Mouse (Mus musculus): ENCODE measurements at regions not wholly inside any gene's neighbourhood (a gene's known extent, or its start where the extent isn't known, plus 50 kb on each side); places are given as distances from the start of the nearest gene placed in this dataset.
A peak's percentile ranks its signal among the peaks of the same experiment; 100 is the strongest.

GRCm38 (mm10) chr14:31891500-31892185 is 61.2 kb upstream of the Ankrd28 start:
- Histone ChIP-seq H3K27ac (no peak overlapping the region), H3K36me3 (no peaks in the 10 kb centered on the region), H3K4me1 (peaks cover 12% of the 10 kb centered on the region), H3K4me2 (replicated peaks) (peak overlapping the region; percentile 53), H3K4me3 (peak overlapping the region; percentile 12; the same call in 1 of the 2 replicates), H3K9me3 (no peaks in the 10 kb centered on the region), H3K27me3 (replicated peaks) (no peaks in the 10 kb centered on the region), H3K9ac (peak overlapping the region; percentile 30; the same call in 1 of the 2 replicates)
- WGBS, result 2% methylated on average over 16 of the region's 16 CpGs
- ATAC-seq (ENCODE audit: low FRiP score, low read depth), result no peak

DNA sequence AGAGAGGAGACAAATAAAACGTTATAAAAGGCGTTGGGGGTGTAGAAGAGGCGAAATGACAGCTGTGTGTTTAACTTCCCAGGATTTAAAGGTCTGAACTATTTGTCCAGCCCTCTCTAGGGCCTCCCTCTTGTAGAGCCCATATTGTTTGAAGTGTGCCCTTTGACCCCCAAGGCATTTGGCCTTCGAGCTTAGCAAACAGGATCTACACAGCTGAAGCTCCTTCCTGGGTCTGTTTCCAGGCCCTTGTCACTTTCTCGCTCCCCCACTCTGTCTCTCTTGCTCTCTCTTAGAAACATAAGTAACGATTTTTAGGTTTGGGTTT is 61.7 kb upstream of the Ankrd28 start:
- Histone ChIP-seq H3K9me3 (no peaks in the 10 kb centered on the region), H3K4me2 (replicated peaks) (no peak overlapping the region), H3K36me3 (no peaks in the 10 kb centered on the region), H3K9ac (no peak overlapping the region), H3K4me1 (peaks cover 12% of the 10 kb centered on the region), H3K4me3 (no peak overlapping the region), H3K27me3 (replicated peaks) (no peaks in the 10 kb centered on the region), H3K27ac (no peak overlapping the region)
- ATAC-seq (ENCODE audit: low FRiP score, low read depth), result no peak
- WGBS, result 5% methylated on average over 6 of the region's 6 CpGs

DNA sequence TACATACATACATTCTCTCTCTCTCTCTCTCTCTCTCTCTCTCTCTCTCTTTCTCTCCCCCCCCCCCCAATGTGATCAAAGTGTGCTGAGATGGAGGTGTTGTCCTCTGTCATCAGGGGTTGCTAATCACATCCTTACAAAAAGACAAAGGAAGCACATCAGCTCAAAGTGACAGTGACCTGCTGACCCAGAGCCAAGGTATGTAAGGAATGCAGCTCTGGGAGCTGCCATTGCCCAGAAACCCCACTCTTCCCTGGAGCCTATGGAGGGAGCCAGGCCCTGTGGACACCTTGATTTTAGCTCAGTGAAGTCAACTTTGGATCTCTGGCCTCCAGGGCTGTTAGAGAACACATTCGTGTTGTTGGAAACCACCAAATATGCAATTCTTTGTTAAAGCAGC is 66.0 kb upstream of the Ankrd28 start:
- Histone ChIP-seq H3K36me3 (no peaks in the 10 kb centered on the region), H3K9me3 (no peaks in the 10 kb centered on the region), H3K9ac (no peak overlapping the region), H3K4me3 (no peak overlapping the region), H3K27me3 (replicated peaks) (no peaks in the 10 kb centered on the region), H3K4me1 (peaks cover 14% of the 10 kb centered on the region), H3K4me2 (replicated peaks) (no peak overlapping the region), H3K27ac (no peak overlapping the region)
- whole genome bisulfite sequencing, result 83% methylated on average over 1 of the region's 1 CpGs
- no peak for ATAC-seq (ENCODE audit: low FRiP score, low read depth)

DNA sequence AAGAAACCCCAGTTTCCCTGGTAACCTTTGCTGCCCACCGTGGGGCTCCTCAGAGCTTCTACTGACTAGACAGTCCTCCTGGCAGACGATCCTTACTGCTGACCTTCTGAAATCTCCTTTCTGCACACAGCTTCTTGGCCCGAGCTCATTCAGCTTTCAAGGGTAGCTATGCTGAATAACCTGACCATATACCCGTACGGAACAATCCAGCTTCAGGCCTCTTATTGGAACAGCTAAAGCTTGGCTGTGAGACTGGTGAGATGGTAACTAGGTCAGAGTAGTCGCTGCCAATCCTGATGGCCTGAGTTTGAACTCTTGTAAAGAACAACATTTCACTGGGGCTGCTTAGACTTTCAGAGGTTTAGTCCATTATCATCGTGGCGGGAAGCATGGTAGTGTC is 69.1 kb upstream of the Ankrd28 start:
- no peak overlapping the region for H3K4me3 ChIP-seq
- ATAC-seq (ENCODE audit: low FRiP score, low read depth), result no peak
- H3K4me2 ChIP-seq (replicated peaks), result no peak overlapping the region
- peaks cover 6% of the 10 kb centered on the region; the same call in 1 of the 2 replicates for H3K4me1 ChIP-seq
- H3K27ac ChIP-seq, result no peak overlapping the region
- no peaks in the 10 kb centered on the region for H3K27me3 ChIP-seq (replicated peaks)
- no peaks in the 10 kb centered on the region for H3K36me3 ChIP-seq
- no peak overlapping the region for H3K9ac ChIP-seq
- whole genome bisulfite sequencing, result 43% methylated on average over 8 of the region's 8 CpGs
- no peaks in the 10 kb centered on the region for H3K9me3 ChIP-seq

- Histone ChIP-seq H3K9me3 (no peaks in the 10 kb centered on the region), H3K27ac (no peak overlapping the region), H3K4me3 (no peak overlapping the region), H3K4me1 (peaks cover 6% of the 10 kb centered on the region; the same call in 1 of the 2 replicates), H3K36me3 (no peaks in the 10 kb centered on the region), H3K27me3 (replicated peaks) (no peaks in the 10 kb centered on the region), H3K4me2 (replicated peaks) (no peak overlapping the region), H3K9ac (no peak overlapping the region)
- ATAC-seq (ENCODE audit: low FRiP score, low read depth), result no peak
- 47% methylated on average over 4 of the region's 4 CpGs for WGBS
Measured at GRCm38 (mm10) chr14:31899906-31900305, 69.5 kb upstream of the Ankrd28 start.

DNA sequence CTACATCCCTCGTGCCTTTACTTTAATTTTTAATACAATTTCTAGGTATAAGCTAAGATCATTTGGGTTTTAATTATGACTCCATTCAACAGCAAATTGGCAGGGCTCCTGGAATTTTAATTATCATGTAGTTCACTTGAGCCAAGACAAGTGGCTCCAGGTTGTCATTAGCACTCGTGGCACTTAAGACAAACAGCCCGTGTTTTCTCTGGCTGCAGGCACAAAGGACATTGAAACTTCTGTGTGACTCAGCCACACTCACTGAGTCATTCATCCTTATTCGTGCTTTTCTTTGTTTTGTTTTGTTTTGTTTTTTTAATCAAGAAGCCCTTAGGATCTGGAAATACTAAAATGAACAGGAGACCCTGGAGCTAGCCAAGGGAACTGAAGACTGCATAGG is 71.5 kb upstream of the Ankrd28 start:
- no peaks in the 10 kb centered on the region for H3K27me3 ChIP-seq (replicated peaks)
- ATAC-seq (ENCODE audit: low FRiP score, low read depth), result no peak
- no peak overlapping the region for H3K27ac ChIP-seq
- peaks cover 6% of the 10 kb centered on the region; the same call in 1 of the 2 replicates for H3K4me1 ChIP-seq
- H3K9me3 ChIP-seq, result no peaks in the 10 kb centered on the region
- WGBS, result 37% methylated on average over 4 of the region's 4 CpGs
- no peak overlapping the region for H3K4me2 ChIP-seq (replicated peaks)
- H3K9ac ChIP-seq, result no peak overlapping the region
- H3K36me3 ChIP-seq, result no peaks in the 10 kb centered on the region
- no peak overlapping the region for H3K4me3 ChIP-seq

DNA sequence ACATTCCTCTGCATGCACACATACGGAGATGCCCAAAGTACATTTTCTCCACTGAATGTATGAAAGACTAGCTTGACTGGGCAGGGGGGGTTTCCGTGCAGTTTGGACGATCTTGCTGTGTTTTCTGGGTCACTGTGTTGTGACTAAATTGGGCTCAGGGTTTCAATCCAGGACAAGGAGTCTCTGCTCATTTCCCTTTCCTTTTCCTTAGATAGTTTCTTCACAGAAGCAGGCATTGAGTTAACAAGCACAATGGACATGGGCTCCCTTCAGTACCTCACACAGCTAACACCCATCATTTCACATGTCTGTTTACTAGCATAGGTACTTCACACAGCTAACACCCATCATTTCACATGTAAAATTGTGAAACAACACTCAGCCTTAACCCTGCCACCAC is 73.2 kb upstream of the Ankrd28 start:
- 87% methylated on average over 3 of the region's 3 CpGs for WGBS
- no peak overlapping the region for H3K4me3 ChIP-seq
- no peak overlapping the region for H3K4me2 ChIP-seq (replicated peaks)
- no peak overlapping the region for H3K27ac ChIP-seq
- no peak for ATAC-seq (ENCODE audit: low FRiP score, low read depth)
- no peak overlapping the region for H3K9ac ChIP-seq
- H3K36me3 ChIP-seq, result no peaks in the 10 kb centered on the region
- H3K4me1 ChIP-seq, result peaks cover 6% of the 10 kb centered on the region; the same call in 1 of the 2 replicates
- no peaks in the 10 kb centered on the region for H3K9me3 ChIP-seq
- H3K27me3 ChIP-seq (replicated peaks), result no peaks in the 10 kb centered on the region

- H3K36me3 ChIP-seq, result no peaks in the 10 kb centered on the region
- WGBS, result 77% methylated on average over 7 of the region's 7 CpGs
- H3K9ac ChIP-seq, result no peak overlapping the region
- no peaks in the 10 kb centered on the region for H3K9me3 ChIP-seq
- H3K27me3 ChIP-seq (replicated peaks), result no peaks in the 10 kb centered on the region
- H3K27ac ChIP-seq, result no peak overlapping the region
- H3K4me3 ChIP-seq, result no peak overlapping the region
- no peak overlapping the region for H3K4me2 ChIP-seq (replicated peaks)
- no peaks in the 10 kb centered on the region for H3K4me1 ChIP-seq
- no peak for ATAC-seq (ENCODE audit: low FRiP score, low read depth)
Measured at GRCm38 (mm10) chr14:31908591-31908990, 78.1 kb upstream of the Ankrd28 start.

- Histone ChIP-seq H3K27ac (no peak overlapping the region), H3K27me3 (replicated peaks) (no peaks in the 10 kb centered on the region), H3K9me3 (no peaks in the 10 kb centered on the region), H3K36me3 (no peaks in the 10 kb centered on the region), H3K9ac (no peak overlapping the region), H3K4me3 (no peak overlapping the region), H3K4me1 (no peaks in the 10 kb centered on the region), H3K4me2 (replicated peaks) (no peak overlapping the region)
- 72% methylated on average over 4 of the region's 4 CpGs for whole genome bisulfite sequencing
- ATAC-seq (ENCODE audit: low FRiP score, low read depth), result no peak
Measured at GRCm38 (mm10) chr14:31909291-31909690, 78.8 kb upstream of the Ankrd28 start.

DNA sequence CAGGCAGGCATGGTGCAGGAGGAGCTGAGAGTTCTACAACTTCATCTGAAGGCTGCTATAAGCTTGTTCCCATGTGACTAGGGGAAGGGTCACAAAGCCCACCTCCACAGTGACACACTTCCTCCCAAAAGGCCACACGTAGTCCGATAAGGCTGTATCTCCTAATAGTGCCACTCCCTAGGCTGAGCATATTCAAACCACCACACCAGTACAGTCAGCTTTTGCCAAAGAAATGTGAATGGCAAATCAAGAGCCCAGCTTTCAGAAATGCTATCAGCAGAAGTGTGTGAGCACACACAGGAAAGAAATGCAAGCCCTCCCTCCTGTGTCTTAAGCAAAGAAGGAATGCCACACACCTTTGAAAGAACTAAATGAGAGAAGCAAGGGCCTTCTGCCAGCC is 80.4 kb upstream of the Ankrd28 start:
- 96% methylated on average over 2 of the region's 2 CpGs for WGBS
- H3K27ac ChIP-seq, result no peak overlapping the region
- H3K4me1 ChIP-seq, result no peaks in the 10 kb centered on the region
- H3K27me3 ChIP-seq (replicated peaks), result no peaks in the 10 kb centered on the region
- H3K4me2 ChIP-seq (replicated peaks), result no peak overlapping the region
- no peak overlapping the region for H3K4me3 ChIP-seq
- H3K9me3 ChIP-seq, result no peaks in the 10 kb centered on the region
- ATAC-seq (ENCODE audit: low FRiP score, low read depth), result no peak
- no peak overlapping the region for H3K9ac ChIP-seq
- no peaks in the 10 kb centered on the region for H3K36me3 ChIP-seq

GRCm38 (mm10) chr14:31918461-31918860 is 88.0 kb upstream of the Ankrd28 start:
- WGBS, result 87% methylated on average over 4 of the region's 4 CpGs
- no peaks in the 10 kb centered on the region for H3K27me3 ChIP-seq (replicated peaks)
- H3K4me3 ChIP-seq, result no peak overlapping the region
- no peak overlapping the region for H3K9ac ChIP-seq
- H3K4me1 ChIP-seq, result no peaks in the 10 kb centered on the region
- ATAC-seq (ENCODE audit: low FRiP score, low read depth), result no peak
- no peaks in the 10 kb centered on the region for H3K9me3 ChIP-seq
- no peak overlapping the region for H3K27ac ChIP-seq
- H3K36me3 ChIP-seq, result no peaks in the 10 kb centered on the region
- no peak overlapping the region for H3K4me2 ChIP-seq (replicated peaks)

DNA sequence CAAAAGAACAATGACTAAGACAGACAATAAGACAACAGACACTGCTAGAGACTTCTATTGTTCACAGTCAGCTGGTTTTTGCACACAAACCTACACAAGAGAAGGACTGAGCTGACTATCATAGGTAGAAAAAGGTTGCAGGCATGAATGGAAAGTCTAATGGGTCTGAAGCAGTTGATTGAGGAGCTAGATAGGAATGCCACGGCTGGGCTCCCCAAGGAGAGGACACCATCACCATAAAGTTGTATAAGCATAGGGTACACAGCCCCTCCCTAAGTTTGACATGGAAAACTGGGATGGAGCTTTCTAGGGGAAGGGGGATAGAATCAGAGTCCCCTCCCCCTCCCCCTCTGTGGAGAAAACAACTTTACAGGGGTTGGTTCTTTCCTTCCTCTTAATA is 88.5 kb upstream of the Ankrd28 start:
- Histone ChIP-seq H3K27ac (no peak overlapping the region), H3K4me1 (no peaks in the 10 kb centered on the region), H3K4me3 (no peak overlapping the region), H3K4me2 (replicated peaks) (no peak overlapping the region), H3K9me3 (no peaks in the 10 kb centered on the region; the same call in 1 of the 2 replicates), H3K36me3 (no peaks in the 10 kb centered on the region), H3K27me3 (replicated peaks) (no peaks in the 10 kb centered on the region), H3K9ac (no peak overlapping the region)
- WGBS, result 90% methylated on average over 1 of the region's 1 CpGs
- ATAC-seq (ENCODE audit: low FRiP score, low read depth), result no peak

DNA sequence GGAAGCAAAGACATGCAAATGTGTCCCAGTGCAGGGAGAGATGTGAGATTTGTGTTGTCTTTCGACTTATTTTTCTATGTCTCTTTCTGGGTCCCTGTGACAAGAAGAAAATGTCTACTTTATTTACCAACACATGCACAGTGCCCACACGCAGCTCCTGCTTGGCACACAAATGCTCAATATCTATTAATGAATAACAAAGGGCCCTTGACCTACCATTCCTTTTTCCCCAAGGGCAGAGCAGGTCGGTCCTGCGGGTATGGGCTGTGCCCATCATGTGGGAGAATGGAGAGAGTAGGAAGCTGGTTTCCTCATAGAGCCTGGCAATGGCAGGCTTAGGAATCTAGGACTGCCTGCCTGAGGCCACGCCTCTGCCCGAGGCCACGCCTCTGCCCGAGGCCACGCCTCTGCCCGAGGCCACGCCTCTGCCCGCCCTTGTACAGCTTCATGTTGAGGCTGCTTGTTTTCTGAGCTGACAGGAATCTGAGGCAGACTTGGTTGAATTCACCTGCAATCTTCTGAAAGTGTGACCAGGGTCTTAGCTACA is 98.8 kb upstream of the Ankrd28 start:
- Histone ChIP-seq H3K27me3 (replicated peaks) (no peaks in the 10 kb centered on the region), H3K4me2 (replicated peaks) (no peak overlapping the region), H3K9me3 (no peaks in the 10 kb centered on the region; the same call in 1 of the 2 replicates), H3K4me3 (no peak overlapping the region), H3K4me1 (no peaks in the 10 kb centered on the region), H3K9ac (no peak overlapping the region), H3K27ac (no peak overlapping the region), H3K36me3 (no peaks in the 10 kb centered on the region)
- WGBS, result 61% methylated on average over 12 of the region's 12 CpGs
- no peak for ATAC-seq (ENCODE audit: low FRiP score, low read depth)

All from neural tube, embryonic 12.5 days (tissue).